Mouse (Mus musculus) lung, postnatal 0 days (tissue): ENCODE results near the gene Ttc4.

Experiments used
- CTCF ChIP-seq: IDR thresholded peaks from 2 replicates; pipeline ENCODE4 v1.5.1; 2016; ENCODE audit warnings: antibody characterized with exemption, mild to moderate bottlenecking
- EP300 ChIP-seq: IDR thresholded peaks from 2 replicates; pipeline ENCODE4 v1.6.1; 2016; ENCODE audit warnings: antibody characterized with exemption, mild to moderate bottlenecking, control low read depth

GRCm38 (mm10) chr4:106680955-106681354, 2.2 kb upstream of the Ttc4 start:
- TF ChIP-seq CTCF (no peak), EP300 (no peak)
